Mouse (Mus musculus) ES-Bruce4 (cell line): ENCODE data around the gene Chka. TPM values are rescaled to one million over a fixed set of nuclear protein-coding genes. Genes with fewer than 3 reads are reported as not detected.

Experiments
- H3K27ac ChIP-seq: 2 replicates; pipeline ENCODE4 v1.5.1; 2012; ENCODE audit warnings: low read length, inconsistent platforms; ENCODE audit not compliant: insufficient read depth
- H3K27me3 ChIP-seq: 2 replicates; pipeline ENCODE4 v1.6.1; 2012; ENCODE audit warnings: mild to moderate bottlenecking, low read length, inconsistent platforms; ENCODE audit not compliant: control insufficient read depth, poor library complexity, insufficient read depth, severe bottlenecking
- H3K36me3 ChIP-seq: 2 replicates; pipeline ENCODE4 v1.6.1; 2012; ENCODE audit warnings: inconsistent platforms, mild to moderate bottlenecking, low read length, moderate library complexity; ENCODE audit not compliant: control insufficient read depth, poor library complexity, insufficient read depth, severe bottlenecking
- H3K4me1 ChIP-seq: one replicate; pipeline ENCODE4 v1.8.1; 2011; ENCODE audit warnings: low read length; ENCODE audit not compliant: control insufficient read depth, insufficient read depth
- H3K4me3 ChIP-seq: 2 replicates; pipeline ENCODE4 v1.5.1; 2011; ENCODE audit warnings: low read depth, mild to moderate bottlenecking, low read length
- H3K9ac ChIP-seq: 2 replicates; pipeline ENCODE4 v1.6.1; 2012; ENCODE audit warnings: low read depth, mild to moderate bottlenecking, inconsistent platforms; ENCODE audit not compliant: poor library complexity, severe bottlenecking
- H3K9me3 ChIP-seq: replicated peaks from 2 replicates; pipeline ENCODE4 v1.6.1; 2012; ENCODE audit warnings: mild to moderate bottlenecking, low read length, inconsistent platforms; ENCODE audit not compliant: control insufficient read depth, poor library complexity, insufficient read depth, severe bottlenecking
- CTCF ChIP-seq: IDR thresholded peaks from one replicate; pipeline ENCODE4 v1.8.1; 2011; ENCODE audit warnings: low read depth, low read length
- EP300 ChIP-seq: IDR thresholded peaks from 2 replicates; pipeline ENCODE4 v1.6.1; 2011; ENCODE audit warnings: low read depth, low read length; ENCODE audit not compliant: insufficient read depth
- POLR2A ChIP-seq: IDR thresholded peaks from one replicate; pipeline ENCODE4 v1.8.1; 2011; ENCODE audit warnings: low read length; ENCODE audit not compliant: insufficient read depth
- polyA plus RNA-seq: library from polyadenylated mRNA; stranded (reverse); fragments of >200 nt; gene quantifications from 2 replicates; pipeline ENCODE4 v1.2.4, GENCODE M21; 2011; ENCODE audit warnings: low read depth; ENCODE audit not compliant: missing spikeins, insufficient read depth, insufficient read length

Chka gene
- polyA plus RNA-seq, 1 experiment = 148 TPM

DNA sequence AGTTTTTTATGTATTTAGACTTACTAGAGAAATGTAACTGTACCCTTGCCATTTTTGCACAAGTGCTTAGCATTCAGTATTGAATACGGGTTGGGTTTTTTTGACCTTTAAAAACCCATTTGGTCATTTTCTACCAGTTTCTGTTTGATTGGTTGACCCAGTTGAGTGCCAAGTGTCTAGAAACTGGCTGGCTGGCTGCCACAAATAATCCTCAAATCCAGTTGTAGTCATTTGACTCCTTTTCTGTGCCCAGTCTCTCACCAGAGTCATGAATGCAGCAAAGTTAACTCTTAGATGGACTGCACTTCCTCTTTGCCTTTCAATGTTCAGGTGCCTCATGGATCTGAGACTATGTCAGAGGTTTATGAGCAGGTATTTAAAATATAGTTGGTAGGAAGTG is 2.3 kb downstream of the Chka start:
- no peak overlapping the region; the same call in 1 of the 2 replicates for H3K4me3 ChIP-seq
- peaks cover 7% of the 10 kb centered on the region for H3K36me3 ChIP-seq
- no peaks in the 10 kb centered on the region for H3K9me3 ChIP-seq
- no peak overlapping the region for H3K27ac ChIP-seq
- H3K9ac ChIP-seq = peak overlapping the region; percentile 87; the same call in 1 of the 2 replicates
- H3K4me1 ChIP-seq = no peaks in the 10 kb centered on the region
- no peaks in the 10 kb centered on the region for H3K27me3 ChIP-seq
- no peak for TF ChIP-seq POLR2A
- TF ChIP-seq CTCF = no peak
- no peak for TF ChIP-seq EP300

DNA sequence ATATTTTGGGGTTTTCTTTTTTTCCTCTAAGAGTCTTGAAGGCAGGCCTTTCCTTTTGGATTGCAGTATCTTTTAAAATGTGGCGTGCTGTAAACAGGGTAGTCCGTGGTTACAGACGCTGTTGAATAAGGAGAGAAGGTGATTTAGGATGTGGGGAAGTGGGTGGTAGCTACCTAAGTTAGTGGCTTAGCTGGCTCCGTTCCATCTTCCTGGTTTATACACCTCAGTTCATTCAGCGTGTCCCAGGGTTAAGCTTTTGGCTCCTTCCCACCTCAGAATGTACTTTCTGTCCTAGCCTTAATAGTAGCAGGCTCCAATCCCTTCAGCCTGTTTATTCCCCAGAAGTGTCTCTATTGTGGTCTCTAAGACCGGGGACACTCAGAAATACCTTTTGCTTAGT is 3.5 kb downstream of the Chka start:
- TF ChIP-seq EP300 (no peak), CTCF (no peak), POLR2A (no peak)
- no peaks in the 10 kb centered on the region for H3K4me1 ChIP-seq
- H3K27ac ChIP-seq = peak overlapping the region; percentile 72
- peak overlapping the region; percentile 53 for H3K9ac ChIP-seq
- H3K27me3 ChIP-seq = no peaks in the 10 kb centered on the region
- H3K36me3 ChIP-seq = peaks cover 9% of the 10 kb centered on the region
- no peaks in the 10 kb centered on the region for H3K9me3 ChIP-seq
- H3K4me3 ChIP-seq = peak overlapping the region; percentile 36

DNA sequence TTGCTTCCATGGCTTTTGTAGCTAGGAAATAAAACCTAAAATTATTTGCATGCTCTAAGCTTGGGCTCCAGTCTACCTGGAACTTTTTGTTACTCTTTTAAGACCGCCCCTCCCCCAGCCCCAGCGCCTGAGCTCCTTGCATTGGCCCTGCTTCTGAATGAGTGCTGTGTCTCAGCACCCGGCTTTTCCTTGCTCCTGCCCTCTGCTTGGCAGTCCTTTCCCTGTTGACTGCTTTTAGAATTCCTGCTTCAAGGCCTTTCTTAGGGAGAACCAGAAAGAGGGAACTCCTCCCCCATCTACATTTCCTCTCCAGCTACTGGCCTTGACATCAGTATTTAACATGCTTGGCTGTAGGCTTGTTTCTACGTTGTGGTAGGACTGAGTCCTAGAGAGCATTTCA is 4.0 kb downstream of the Chka start:
- no peaks in the 10 kb centered on the region for H3K27me3 ChIP-seq
- H3K9ac ChIP-seq = peak overlapping the region; percentile 53
- peaks cover 10% of the 10 kb centered on the region for H3K36me3 ChIP-seq
- H3K27ac ChIP-seq = peak overlapping the region; percentile 72
- H3K4me3 ChIP-seq = peak overlapping the region; percentile 23
- no peak for TF ChIP-seq POLR2A
- no peak for TF ChIP-seq CTCF
- no peaks in the 10 kb centered on the region for H3K4me1 ChIP-seq
- no peaks in the 10 kb centered on the region for H3K9me3 ChIP-seq

DNA sequence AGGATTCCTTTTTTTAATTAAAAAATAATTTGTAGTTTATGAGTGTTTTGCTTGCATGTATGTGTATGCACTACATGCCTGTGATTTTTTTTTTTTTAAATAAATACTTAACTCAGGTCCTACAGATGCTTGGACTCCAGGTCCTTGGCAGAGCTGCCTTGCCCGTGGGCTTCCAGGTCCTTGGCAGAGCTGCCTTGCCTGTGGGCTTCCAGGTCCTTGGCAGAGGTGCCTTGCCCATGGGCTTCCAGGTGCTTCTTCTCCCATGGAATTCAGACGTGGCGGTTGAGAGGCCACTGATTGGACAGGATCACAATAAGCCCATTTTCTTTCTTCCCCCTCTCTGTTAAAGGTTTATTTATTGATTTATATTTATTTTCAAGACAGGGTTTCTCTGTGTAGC is 5.6 kb downstream of the Chka start:
- H3K4me3 ChIP-seq = no peak overlapping the region
- TF ChIP-seq CTCF = no peak
- TF ChIP-seq POLR2A = no peak
- TF ChIP-seq EP300 = no peak
- no peak overlapping the region for H3K9ac ChIP-seq
- H3K36me3 ChIP-seq = peaks cover 19% of the 10 kb centered on the region
- no peaks in the 10 kb centered on the region for H3K9me3 ChIP-seq
- H3K27ac ChIP-seq = no peak overlapping the region
- no peaks in the 10 kb centered on the region for H3K27me3 ChIP-seq
- H3K4me1 ChIP-seq = no peaks in the 10 kb centered on the region

DNA sequence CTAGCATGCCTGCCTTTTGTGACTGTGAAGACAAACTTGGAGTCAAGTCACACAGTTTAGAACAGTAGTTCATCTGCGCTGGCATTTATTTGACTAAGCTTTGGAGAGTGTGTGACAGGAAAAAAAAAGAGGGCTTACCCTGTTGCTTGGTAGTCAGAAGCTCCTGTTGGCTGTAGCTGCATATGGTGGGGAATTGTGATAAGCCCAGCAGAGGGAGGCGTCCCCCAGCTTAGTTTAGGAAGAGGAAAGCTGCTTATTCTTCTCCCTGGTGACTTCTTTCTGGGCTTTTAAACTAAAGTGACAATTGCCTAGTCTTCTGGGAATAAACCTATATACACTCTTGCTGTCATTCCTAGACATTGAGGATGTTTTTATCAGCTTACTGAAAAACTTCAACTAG is 11.1 kb downstream of the Chka start:
- Histone ChIP-seq H3K4me3 (no peak overlapping the region), H3K27me3 (no peaks in the 10 kb centered on the region), H3K4me1 (no peaks in the 10 kb centered on the region), H3K36me3 (peaks cover 32% of the 10 kb centered on the region), H3K9me3 (no peaks in the 10 kb centered on the region), H3K27ac (no peak overlapping the region), H3K9ac (no peak overlapping the region)
- no peak for TF ChIP-seq CTCF
- TF ChIP-seq EP300 = no peak
- TF ChIP-seq POLR2A = no peak

DNA sequence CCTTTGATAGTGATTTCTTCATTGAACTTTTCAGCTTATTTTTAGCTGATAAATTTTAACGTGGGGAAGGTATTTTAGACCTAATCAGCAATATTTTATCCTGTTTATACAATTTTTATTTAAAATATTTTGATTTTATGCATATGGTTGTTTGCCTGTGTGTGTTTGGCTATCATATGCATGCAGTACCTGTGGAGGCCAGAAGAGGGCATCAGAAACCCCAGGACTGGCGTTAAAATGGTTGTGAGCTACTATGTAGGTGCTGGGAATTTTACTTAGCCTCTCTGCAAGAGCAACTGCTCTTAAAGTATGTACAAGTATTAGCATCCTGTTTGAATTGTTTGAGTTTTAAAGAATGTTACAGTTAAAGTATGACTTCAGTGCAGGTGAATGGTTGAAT is 13.4 kb downstream of the Chka start:
- Histone ChIP-seq H3K4me1 (no peaks in the 10 kb centered on the region), H3K36me3 (peaks cover 31% of the 10 kb centered on the region), H3K4me3 (no peak overlapping the region), H3K9me3 (no peaks in the 10 kb centered on the region), H3K9ac (no peak overlapping the region), H3K27ac (no peak overlapping the region), H3K27me3 (no peaks in the 10 kb centered on the region)
- no peak for TF ChIP-seq CTCF
- TF ChIP-seq EP300 = no peak
- no peak for TF ChIP-seq POLR2A
